19 mouse cellular contexts compared by ENCODE assay signal in the genomic region with DNA sequence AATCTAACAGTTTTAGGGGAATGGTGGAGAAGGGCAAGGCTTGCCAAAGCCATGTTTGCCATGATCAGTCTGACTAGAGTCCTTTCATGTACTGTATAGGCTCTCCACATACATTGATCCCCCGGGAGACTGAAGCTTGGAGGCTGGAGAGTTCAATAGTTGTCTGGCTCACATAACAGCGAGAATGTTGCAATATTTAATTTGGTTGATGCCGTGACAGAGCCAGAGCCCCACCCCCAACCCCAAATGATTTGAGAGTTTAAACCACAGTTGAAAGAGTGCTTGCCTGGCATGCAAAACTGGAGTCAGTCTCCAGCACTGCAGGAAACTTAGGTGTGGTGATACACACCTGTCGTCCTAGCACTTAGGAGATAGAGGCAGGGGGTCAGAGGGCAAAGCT. TPM values are rescaled to one million over a fixed set of nuclear protein-coding genes. Genes with fewer than 3 reads are reported as not detected.
DNase-seq lines count a peak whose midpoint lies in the region; ATAC-seq and TF ChIP-seq lines count a peak whose summit lies in the region.
"Had no signal": no experiment of that assay in that cellular context is flagged by ENCODE, and none has a peak within 500 bp of the region (broad histone marks: within the 10 kb centered on the region; RNA-seq: fewer than 3 reads in every experiment).

No protein-coding gene starts in this region.

- peaks cover 20% of the 10 kb centered on the region for H3K4me1 ChIP-seq in hindbrain, embryonic 10.5 days (replicated peaks)
- no peaks in the 10 kb centered on the region for H3K4me1 ChIP-seq in hindbrain, postnatal 0 days (ENCODE audit: insufficient read depth, low read length)
- H3K4me1 ChIP-seq in lung, adult 2 months (ENCODE audit: control insufficient read depth, insufficient read depth, low read length), result no peaks in the 10 kb centered on the region
- no peaks in the 10 kb centered on the region for H3K4me1 ChIP-seq in liver, embryonic 15.5 days (replicated peaks)

- no peak overlapping the region for H3K9ac ChIP-seq in hindbrain, postnatal 0 days (replicated peaks; ENCODE audit: low read length)
- H3K9ac ChIP-seq in liver, embryonic 15.5 days, result no peak overlapping the region
- H3K9ac ChIP-seq: embryonic facial prominence, embryonic 13.5 days; forebrain, embryonic 12.5 days; forebrain, postnatal 0 days; heart, embryonic 13.5 days; hindbrain, embryonic 12.5 days had no signal

- H3K4me2 ChIP-seq in hindbrain, postnatal 0 days (ENCODE audit: low read depth, low read length), result no peak overlapping the region
- no peak overlapping the region for H3K4me2 ChIP-seq in liver, embryonic 15.5 days
- H3K4me2 ChIP-seq: embryonic facial prominence, embryonic 13.5 days; forebrain, embryonic 12.5 days; heart, embryonic 13.5 days; hindbrain, embryonic 12.5 days had no signal

- peak overlapping the region; percentile 36; the same call in 1 of the 2 replicates for H3K27ac ChIP-seq in hindbrain, embryonic 10.5 days
- H3K27ac ChIP-seq in hindbrain, postnatal 0 days, result no peak overlapping the region
- H3K27ac ChIP-seq in liver, embryonic 15.5 days (replicated peaks), result no peak overlapping the region
- H3K27ac ChIP-seq: embryonic facial prominence, embryonic 13.5 days; forebrain, embryonic 12.5 days; heart, embryonic 13.5 days; hindbrain, embryonic 12.5 days had no signal

- 68% methylated on average over 4 of the region's 4 CpGs for WGBS in hindbrain, embryonic 10.5 days
- WGBS in hindbrain, postnatal 0 days, result 57% methylated on average over 4 of the region's 4 CpGs
- 40% methylated on average over 4 of the region's 4 CpGs for WGBS in lung, adult 2 months
- WGBS in liver, embryonic 15.5 days (ENCODE audit: insufficient replicate concordance), result 48% methylated on average over 4 of the region's 4 CpGs

- no peak for ATAC-seq in hindbrain, postnatal 0 days
- peak; percentile 42; the same call in 1 of the 2 replicates for ATAC-seq in liver, embryonic 15.5 days (ENCODE audit: insufficient read depth)
- ATAC-seq: forebrain, postnatal 0 days; hindbrain, embryonic 16.5 days had no signal

- DNase-seq in hindbrain, embryonic 10.5 days (ENCODE audit: low spot score), result no peak
- DNase-seq in hindbrain, postnatal 0 days (ENCODE audit: low spot score), result no peak
- peak; percentile 6 for DNase-seq in lung, postnatal 25 days (ENCODE audit: low spot score)
- no peak for DNase-seq in lung, adult 2 months
- no peak for DNase-seq in urinary bladder, postnatal 25 days (ENCODE audit: low spot score)
- DNase-seq: adrenal gland, postnatal 10 days; cerebellum, adult 18-20 months; cerebellum, adult 9-11 months; cerebellum, postnatal 36 days; forebrain, postnatal 0 days; gastrocnemius, postnatal 14 days; heart, postnatal 36 days had no signal

- no peak for TF ChIP-seq CTCF in hindbrain, postnatal 0 days (IDR thresholded peaks at IDR 0.05; ENCODE audit: low read depth)
- TF ChIP-seq CTCF in lung, adult 2 months (IDR thresholded peaks at IDR 0.05; ENCODE audit: insufficient read depth, low read length), result no peak

- H3K9me3 ChIP-seq in hindbrain, embryonic 10.5 days, result no peaks in the 10 kb centered on the region
- H3K9me3 ChIP-seq in hindbrain, postnatal 0 days (ENCODE audit: low read length), result no peaks in the 10 kb centered on the region
- H3K9me3 ChIP-seq in liver, embryonic 15.5 days (replicated peaks), result no peaks in the 10 kb centered on the region
- H3K9me3 ChIP-seq: embryonic facial prominence, embryonic 13.5 days; forebrain, embryonic 12.5 days; heart, embryonic 13.5 days; hindbrain, embryonic 12.5 days had no signal

- no peaks in the 10 kb centered on the region for H3K36me3 ChIP-seq in hindbrain, embryonic 10.5 days
- H3K36me3 ChIP-seq in hindbrain, postnatal 0 days (ENCODE audit: insufficient read depth, low read length), result no peaks in the 10 kb centered on the region
- no peaks in the 10 kb centered on the region for H3K36me3 ChIP-seq in liver, embryonic 15.5 days (replicated peaks)
- H3K36me3 ChIP-seq: embryonic facial prominence, embryonic 13.5 days; forebrain, embryonic 12.5 days; heart, embryonic 13.5 days; hindbrain, embryonic 12.5 days had no signal

- no peak overlapping the region for H3K4me3 ChIP-seq in hindbrain, embryonic 10.5 days
- H3K4me3 ChIP-seq in hindbrain, postnatal 0 days (ENCODE audit: low read length), result no peak overlapping the region
- no peak overlapping the region for H3K4me3 ChIP-seq in lung, adult 2 months (replicated peaks; ENCODE audit: extremely low read depth, low read depth, low read length)
- no peak overlapping the region for H3K4me3 ChIP-seq in liver, embryonic 15.5 days (replicated peaks)
- H3K4me3 ChIP-seq: embryonic facial prominence, embryonic 13.5 days; forebrain, embryonic 12.5 days; heart, embryonic 13.5 days; hindbrain, embryonic 12.5 days had no signal

- 0 out of 2 replicates have a peak, but pooled peaks cover 6% of the 10 kb centered on the region for H3K27me3 ChIP-seq in hindbrain, embryonic 10.5 days (ENCODE audit: insufficient read depth, poor library complexity, severe bottlenecking)
- no peaks in the 10 kb centered on the region for H3K27me3 ChIP-seq in hindbrain, postnatal 0 days (ENCODE audit: insufficient read depth, low read length)
- H3K27me3 ChIP-seq in liver, embryonic 15.5 days, result no peaks in the 10 kb centered on the region
- H3K27me3 ChIP-seq: CH12.LX; embryonic facial prominence, embryonic 13.5 days; forebrain, embryonic 12.5 days; heart, embryonic 13.5 days; hindbrain, embryonic 12.5 days had no signal

- TF ChIP-seq POLR2A in lung, adult 2 months (IDR thresholded peaks at IDR 0.05; ENCODE audit: borderline replicate concordance, extremely low read depth, low read depth, low read length), result no peak

RNA-seq across cellular contexts. Expression of a gene that starts 49.8 kb away (rescaled TPM):
- polyA plus RNA-seq in hindbrain, embryonic 10.5 days (2016; fragmentation: Nextera tagmentation; extraction: Ambion mirVana), result 0.16 TPM in 1 of 2 replicates, not detected in the other
- total RNA-seq in hindbrain, postnatal 0 days (2014; rRNA removed), result 0.10 and 0.25 TPM in 2 replicates
- polyA plus RNA-seq in hindbrain, postnatal 0 days (2015; fragmentation: Nextera tagmentation; extraction: Ambion mirVana), result 0.10 and 0.16 TPM in 2 replicates
- 8.2 and 16.0 TPM in 2 replicates for polyA plus RNA-seq in lung, adult 2 months (2012; rRNA removed)
- 0.13 TPM in 1 of 2 replicates, not detected in the other for polyA plus RNA-seq in liver, embryonic 15.5 days (2015; fragmentation: Nextera tagmentation; extraction: Ambion mirVana)
